Mouse (Mus musculus) spleen, embryonic (tissue): Measurements from ENCODE around the gene Cblc.

Experiments
- CTCF ChIA-PET: fragments of 350-600 bp; sonication (Branson Sonifier 250); formaldehyde crosslinking; loops from one replicate; lab custom pipeline; 2022; lab: Charles Lee

Gene Cblc

GRCm38 (mm10) chr7:19755851-19756786 is 40.5 kb downstream of the Cblc start:
- CTCF ChIA-PET, result no interaction called here

GRCm38 (mm10) chr7:19755008-19755407 is 41.6 kb downstream of the Cblc start:
- CTCF ChIA-PET, result interaction anchor here (0.6 kb wide), 1 partner anchor 39 kb away, joined by 3 read pairs; no protein-coding TSS in a partner anchor

DNA sequence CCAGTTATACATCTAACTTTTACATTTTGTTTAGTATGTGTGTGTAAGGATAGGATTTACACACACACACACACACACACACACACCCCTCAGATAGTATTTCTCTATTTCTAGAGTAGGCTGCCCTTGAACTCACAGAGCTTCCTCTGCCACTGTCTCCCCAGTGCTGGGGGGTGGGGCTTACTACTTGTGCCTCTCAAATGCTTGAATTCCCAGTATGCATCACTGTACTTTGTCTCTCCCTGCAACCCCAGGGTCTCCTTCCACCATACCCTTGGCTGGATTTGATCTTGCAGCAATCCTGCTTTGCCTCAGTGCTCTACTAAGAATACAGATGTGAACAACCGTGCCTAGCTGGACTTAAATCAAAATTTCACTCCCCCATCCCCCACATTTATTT is 42.5 kb downstream of the Cblc start:
- CTCF ChIA-PET, result interaction anchor here (0.6 kb wide), 1 partner anchor 67 kb away, joined by 3 read pairs; no protein-coding TSS in a partner anchor

GRCm38 (mm10) chr7:19753587-19753986 is 43.0 kb downstream of the Cblc start:
- CTCF ChIA-PET, result no interaction called here

DNA sequence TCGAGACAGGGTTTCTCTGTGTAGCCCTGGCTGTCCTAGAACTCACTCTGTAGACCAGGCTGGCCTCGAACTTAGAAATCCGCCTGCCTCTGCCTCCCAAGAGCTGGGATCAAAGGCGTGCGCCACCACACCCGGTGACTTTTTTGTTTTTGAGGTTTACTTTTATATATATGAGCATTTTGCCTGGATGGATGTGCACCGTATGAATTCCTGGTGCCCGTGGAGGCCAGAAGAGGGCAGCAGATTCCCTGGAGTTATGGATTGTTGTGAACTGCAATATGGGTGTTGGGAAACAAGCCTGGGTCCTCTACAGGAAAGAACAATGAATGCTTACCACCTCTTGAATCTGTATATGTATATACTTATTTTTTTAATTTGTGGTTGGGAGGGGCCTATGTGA is 44.0 kb downstream of the Cblc start:
- CTCF ChIA-PET, result no interaction called here

GRCm38 (mm10) chr7:19751070-19751383 is 45.6 kb downstream of the Cblc start:
- CTCF ChIA-PET, result interaction anchor here (0.9 to 1.0 kb wide), 2 partner anchors 12 to 134 kb away, joined by 3 to 5 read pairs; no protein-coding TSS in a partner anchor

DNA sequence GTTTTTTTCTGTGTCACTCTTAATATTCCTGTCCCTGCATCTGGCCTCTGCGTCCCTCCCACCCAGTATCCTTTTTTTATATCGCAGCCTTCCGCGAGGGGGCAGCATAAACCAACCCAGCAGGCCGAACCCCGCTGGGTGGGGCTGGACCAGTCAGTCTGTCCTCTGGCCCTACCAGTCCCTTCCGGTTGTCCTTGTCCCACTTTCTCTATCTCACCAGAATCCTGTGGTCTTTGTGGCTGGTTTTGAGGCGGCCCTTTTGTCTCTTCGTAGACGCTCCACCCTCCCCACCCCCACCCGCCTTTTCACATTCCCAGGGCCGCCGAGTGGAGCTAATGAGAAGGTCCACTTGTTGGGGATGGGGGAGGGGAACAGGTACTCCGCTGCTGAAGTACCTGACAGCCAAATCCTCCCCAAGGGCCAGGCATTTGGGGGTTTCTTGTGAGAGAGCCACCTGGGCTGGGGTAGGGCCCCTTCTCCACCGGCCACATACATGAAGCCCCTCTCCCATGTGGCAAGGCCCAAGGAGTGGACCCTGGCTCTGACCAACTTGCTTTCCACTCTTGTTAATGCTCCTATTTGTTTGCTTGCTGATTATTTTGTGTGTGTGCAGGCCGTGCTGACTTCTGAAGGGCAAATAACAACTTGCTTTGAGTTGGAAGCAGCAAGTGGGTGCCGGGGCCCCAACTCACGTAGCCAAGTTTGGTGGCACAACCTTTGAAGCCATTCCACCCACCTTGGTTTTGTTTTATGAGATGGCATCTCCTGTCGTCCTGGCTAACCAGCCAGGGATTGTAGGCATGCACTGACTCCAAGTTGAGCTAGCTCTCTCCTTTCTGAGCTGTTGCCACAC is 46.2 kb downstream of the Cblc start, which contains the start of gene Nectin2:
Gene Nectin2 (minus strand): TSS at position 267 of the 853 bp plus-strand sequence.
- CTCF ChIA-PET, result interaction anchor here (0.6 to 0.9 kb wide), 2 partner anchors 47 to 133 kb away, joined by 3 read pairs; no protein-coding TSS in a partner anchor

- CTCF ChIA-PET, result no interaction called here
Observed at GRCm38 (mm10) chr7:19749389-19750216, 47.0 kb downstream of the Cblc start.

DNA sequence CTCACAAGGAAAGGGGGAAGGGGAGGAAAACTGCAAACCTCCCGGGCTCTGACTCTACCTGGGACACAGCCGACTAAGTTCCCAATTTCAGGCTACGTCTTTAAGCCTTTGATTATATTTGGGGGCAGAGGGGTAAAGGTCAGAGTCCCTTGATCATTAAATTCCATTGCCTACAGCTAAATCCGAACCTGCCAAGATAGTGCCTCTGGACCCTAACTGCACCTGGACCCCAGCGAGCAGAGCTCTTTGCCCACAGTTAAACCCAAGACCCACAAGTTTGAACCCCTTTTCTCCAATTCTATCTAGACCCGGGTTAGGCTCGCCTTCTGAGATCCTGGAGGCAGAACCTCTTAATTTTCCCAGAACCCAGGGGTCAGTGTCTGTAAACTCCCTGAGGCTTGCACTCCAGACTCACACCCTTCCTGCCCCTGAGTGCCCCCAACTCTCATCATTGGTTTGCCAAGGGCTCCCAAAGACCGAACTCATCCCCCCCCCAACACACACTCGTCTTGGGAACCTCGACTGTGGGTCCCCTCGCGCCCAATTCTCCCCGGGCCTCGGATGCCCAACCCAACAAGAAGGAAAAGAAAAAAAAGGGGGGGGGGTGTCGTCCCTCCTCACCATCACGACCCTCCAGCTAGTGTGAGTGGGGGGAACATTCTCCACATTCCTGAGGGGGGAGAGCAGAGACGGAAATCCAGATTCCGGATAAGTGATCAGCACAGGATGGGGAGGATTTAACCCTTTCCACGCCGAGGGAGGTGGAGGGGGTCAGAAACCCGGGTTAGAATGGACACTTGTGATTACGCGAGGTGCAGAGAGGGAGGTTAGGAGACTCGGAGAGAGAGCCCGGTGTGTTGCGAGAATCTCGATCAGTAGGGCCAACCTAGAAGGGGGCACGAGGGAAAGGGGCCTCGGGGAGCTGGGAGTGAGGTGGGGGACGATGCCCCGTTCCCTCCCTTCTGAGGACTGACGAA is 48.1 kb downstream of the Cblc start:
- CTCF ChIA-PET, result interaction anchor here (0.7 kb wide), 1 partner anchor 445 kb away, joined by 3 read pairs; no protein-coding TSS in a partner anchor

GRCm38 (mm10) chr7:19747420-19748218 is 49.0 kb downstream of the Cblc start:
- CTCF ChIA-PET, result interaction anchor here (0.6 kb wide), 1 partner anchor 38 kb away, joined by 5 read pairs; no protein-coding TSS in a partner anchor

- CTCF ChIA-PET, result no interaction called here
Observed at GRCm38 (mm10) chr7:19746426-19747201, 50.0 kb downstream of the Cblc start.

GRCm38 (mm10) chr7:19745971-19746370 is 50.6 kb downstream of the Cblc start:
- CTCF ChIA-PET, result no interaction called here

GRCm38 (mm10) chr7:19744590-19745385 is 51.8 kb downstream of the Cblc start:
- CTCF ChIA-PET, result no interaction called here

- CTCF ChIA-PET, result no interaction called here
Observed at GRCm38 (mm10) chr7:19743791-19744190, 52.8 kb downstream of the Cblc start.

DNA sequence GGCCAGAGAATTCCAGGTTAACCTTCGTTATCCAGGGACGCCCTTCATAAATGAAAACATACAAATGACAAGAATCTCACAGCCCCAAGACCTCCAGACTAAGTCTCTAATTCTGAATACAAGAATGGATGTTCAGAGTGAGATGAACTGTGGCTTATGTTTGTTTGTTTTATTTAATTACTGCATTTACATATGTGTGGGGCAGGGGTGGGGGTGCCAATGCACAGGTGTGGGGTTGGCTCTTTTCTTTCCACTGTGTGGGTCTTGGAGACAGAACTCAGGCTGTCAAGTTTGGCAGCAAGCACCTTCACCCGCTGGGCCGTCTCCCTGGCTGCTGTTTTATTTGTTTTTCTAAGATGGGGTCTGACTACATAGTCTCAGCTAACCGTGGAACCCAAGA is 54.1 kb downstream of the Cblc start:
- CTCF ChIA-PET, result no interaction called here

GRCm38 (mm10) chr7:19741329-19742031 is 55.1 kb downstream of the Cblc start:
- CTCF ChIA-PET, result no interaction called here

DNA sequence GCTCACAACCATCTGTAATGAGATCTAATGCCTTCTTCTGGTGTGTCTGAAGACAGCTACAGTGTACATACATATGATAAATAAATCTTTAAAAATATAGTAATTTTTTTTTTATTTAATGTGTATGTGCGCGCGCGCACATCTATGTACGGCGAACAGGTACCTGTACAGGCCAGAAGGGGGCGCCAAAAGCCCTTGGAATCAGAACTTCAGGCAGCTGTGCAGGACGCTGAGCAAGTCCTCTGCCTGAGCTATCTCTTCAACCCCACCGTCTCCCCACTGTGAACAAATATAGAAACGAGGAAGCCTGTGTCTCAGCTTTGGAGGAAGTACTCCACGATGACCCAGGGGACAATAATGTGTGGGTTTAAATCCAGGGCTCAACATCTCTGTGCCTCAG is 56.3 kb downstream of the Cblc start:
- CTCF ChIA-PET, result no interaction called here
